Mouse (Mus musculus) CH12.LX (cell line): ENCODE measurements at regions not wholly inside any gene's neighbourhood (a gene's known extent, or its start where the extent isn't known, plus 50 kb on each side); places are given as distances from the start of the nearest gene placed in this dataset.

Experiments
- CHD2 ChIP-seq: IDR thresholded peaks from 2 replicates; pipeline ENCODE4 v1.6.1; 2011; ENCODE audit warnings: low read length, improper control_type of control experiment
- CTCF ChIP-seq, 2 experiments: IDR thresholded peaks in 1 of 2; conservative IDR thresholded peaks in 1 of 2; 2 replicates each; pipeline ENCODE4 v1.5.1; 2011 to 2012; ENCODE audit warnings: low read depth in 2 of 2, low read length in 2 of 2, improper control_type of control experiment in 1 of 2, inconsistent platforms in 1 of 2, mild to moderate bottlenecking in 1 of 2, moderate library complexity in 1 of 2
- HCFC1 ChIP-seq: IDR thresholded peaks from 2 replicates; pipeline ENCODE4 v1.6.1; 2012; ENCODE audit warnings: low read depth, mild to moderate bottlenecking, inconsistent platforms, low read length, improper control_type of control experiment
- MAFK ChIP-seq: IDR thresholded peaks from 2 replicates; pipeline ENCODE4 v1.6.1; 2011; ENCODE audit warnings: low read length, improper control_type of control experiment; ENCODE audit not compliant: insufficient replicate concordance
- MAZ ChIP-seq: IDR thresholded peaks from 2 replicates; pipeline ENCODE4 v1.6.1; 2012; ENCODE audit warnings: low read depth, mild to moderate bottlenecking, inconsistent platforms, low read length, improper control_type of control experiment, moderate library complexity
- NRF1 ChIP-seq: IDR thresholded peaks from 2 replicates; pipeline ENCODE4 v1.6.1; 2014; ENCODE audit warnings: low read depth, mild to moderate bottlenecking, inconsistent platforms, low read length, improper control_type of control experiment, moderate library complexity
- POLR2A ChIP-seq: IDR thresholded peaks from 2 replicates; pipeline ENCODE4 v1.6.1; 2011; ENCODE audit warnings: low read depth, mild to moderate bottlenecking, improper control_type of control experiment, low read length
- RAD21 ChIP-seq: IDR thresholded peaks from 2 replicates; pipeline ENCODE4 v1.6.1; 2011; ENCODE audit warnings: low read depth, mild to moderate bottlenecking, low read length, improper control_type of control experiment, moderate library complexity
- SIN3A ChIP-seq: IDR thresholded peaks from 2 replicates; pipeline ENCODE4 v1.6.1; 2012; ENCODE audit warnings: low read length, improper control_type of control experiment, inconsistent platforms
- TBP ChIP-seq: conservative IDR thresholded peaks from 2 replicates; pipeline ENCODE4 v1.6.1; 2011; ENCODE audit warnings: low read depth, low read length, improper control_type of control experiment
- TCF12 ChIP-seq: IDR thresholded peaks from 2 replicates; pipeline ENCODE4 v1.6.1; 2014; ENCODE audit warnings: low read depth, mild to moderate bottlenecking, inconsistent platforms, low read length, improper control_type of control experiment

GRCm38 (mm10) chr3:119915984-119916865, 132.0 kb upstream of the Ptbp2 start:
- no peak for TF ChIP-seq TCF12
- TF ChIP-seq CTCF (conservative IDR thresholded peaks at IDR 0.05 in 1 of 2, IDR thresholded peaks at IDR 0.05 in 1 of 2; ENCODE audit: low read depth in 2 of 2, low read length in 2 of 2): no peak
- no peak for TF ChIP-seq HCFC1
- no peak for TF ChIP-seq MAZ
- TF ChIP-seq SIN3A: no peak
- TF ChIP-seq RAD21: no peak
- no peak for TF ChIP-seq MAFK
- no peak for TF ChIP-seq TBP
- no peak for TF ChIP-seq CHD2
- no peak for TF ChIP-seq POLR2A
- no peak for TF ChIP-seq NRF1
